Comparison of ENCODE assay signal across 13 mouse cellular contexts in genomic region chr10:68081712-68082111, GRCm38 (mm10).
DNase-seq lines count a peak whose midpoint lies in the region; ATAC-seq and TF ChIP-seq lines count a peak whose summit lies in the region.
"Had no signal": no experiment of that assay in that cellular context is flagged by ENCODE, and none has a peak within 500 bp of the region (broad histone marks: within the 10 kb centered on the region; RNA-seq: fewer than 3 reads in every experiment).

No protein-coding gene starts in this region.

- H3K27ac ChIP-seq in heart, embryonic 14.5 days (replicated peaks in 1 of 2; ENCODE audit: control insufficient read depth in 1 of 2, insufficient read depth in 1 of 2, low read depth in 2 of 2, low read length in 2 of 2): no peak overlapping the region
- H3K27ac ChIP-seq in thymus, adult 2 months (ENCODE audit: control insufficient read depth, insufficient read depth, low read length): peak overlapping the region; percentile 80
- H3K27ac ChIP-seq: embryonic facial prominence, embryonic 13.5 days; kidney, postnatal 0 days; liver, embryonic 15.5 days had no signal

- peak overlapping the region; percentile 27; the same call in 1 of the 2 replicates for H3K4me2 ChIP-seq in heart, embryonic 14.5 days (ENCODE audit: low read length)
- H3K4me2 ChIP-seq: embryonic facial prominence, embryonic 13.5 days; liver, embryonic 15.5 days had no signal

- H3K4me3 ChIP-seq in heart, embryonic 14.5 days (ENCODE audit: control insufficient read depth in 1 of 2, insufficient read depth in 1 of 2, low read depth in 1 of 2, low read length in 2 of 2): no peak overlapping the region
- H3K4me3 ChIP-seq in thymus, adult 2 months (ENCODE audit: control insufficient read depth, insufficient read depth, low read length): no peak overlapping the region
- H3K4me3 ChIP-seq: embryonic facial prominence, embryonic 13.5 days; liver, embryonic 15.5 days; myocyte had no signal

- H3K9me3 ChIP-seq in heart, embryonic 14.5 days (ENCODE audit: control insufficient read depth, low read length): no peaks in the 10 kb centered on the region
- H3K9me3 ChIP-seq: embryonic facial prominence, embryonic 13.5 days; liver, embryonic 15.5 days had no signal

- H3K36me3 ChIP-seq in heart, embryonic 14.5 days (ENCODE audit: control insufficient read depth, insufficient read depth, low read length): no peaks in the 10 kb centered on the region
- H3K36me3 ChIP-seq in thymus, adult 2 months (ENCODE audit: control insufficient read depth, insufficient read depth, low read length): no peaks in the 10 kb centered on the region
- H3K36me3 ChIP-seq: embryonic facial prominence, embryonic 13.5 days; liver, embryonic 15.5 days had no signal

- H3K27me3 ChIP-seq in heart, embryonic 14.5 days (ENCODE audit: control insufficient read depth, insufficient read depth, low read length): no peaks in the 10 kb centered on the region
- H3K27me3 ChIP-seq in thymus, adult 2 months (ENCODE audit: control insufficient read depth, insufficient read depth, low read length): no peaks in the 10 kb centered on the region
- H3K27me3 ChIP-seq: embryonic facial prominence, embryonic 13.5 days; liver, embryonic 15.5 days had no signal

- peaks cover 2 to 12% of the 10 kb centered on the region in 2 experiments; a peak in 3 of 4 replicates for H3K4me1 ChIP-seq in heart, embryonic 14.5 days (ENCODE audit: control insufficient read depth in 2 of 2, insufficient read depth in 2 of 2, low read length in 2 of 2)
- H3K4me1 ChIP-seq in thymus, adult 2 months (replicated peaks; ENCODE audit: control insufficient read depth, insufficient read depth, low read length): peaks cover 9% of the 10 kb centered on the region
- H3K4me1 ChIP-seq: liver, embryonic 15.5 days had no signal

- DNase-seq in kidney, postnatal 10 days: peak; percentile 26
- DNase-seq in kidney, postnatal 14 days: no peak
- peak; percentile 48 for DNase-seq in MN1 (ENCODE audit: low spot score)
- peak; percentile 53 for DNase-seq in thymus, adult 2 months
- DNase-seq in right cerebral cortex, postnatal 25 days: no peak
- DNase-seq in layer of hippocampus, postnatal 10 days (ENCODE audit: low spot score in 2 of 2): no peak
- DNase-seq: cerebellum, adult 11-12 months; forebrain, postnatal 0 days had no signal

- WGBS in heart, embryonic 14.5 days: 34% methylated on average over 6 of the region's 6 CpGs
- whole genome bisulfite sequencing in thymus, adult 2 months: 26% methylated on average over 6 of the region's 6 CpGs

- no peak for ATAC-seq in heart, embryonic 14.5 days (ENCODE audit: insufficient number of reproducible peaks, insufficient read depth, low FRiP score, low read depth)
- ATAC-seq: forebrain, postnatal 0 days had no signal

- no peak for TF ChIP-seq CTCF in thymus, adult 2 months (IDR thresholded peaks at IDR 0.05; ENCODE audit: borderline replicate concordance, control insufficient read depth, extremely low read depth, insufficient read depth, low read length, poor library complexity)

- TF ChIP-seq POLR2A in thymus, adult 2 months (IDR thresholded peaks at IDR 0.05; ENCODE audit: control insufficient read depth, extremely low read depth, insufficient read depth, low read length, poor library complexity): no peak

- no peak overlapping the region for H3K9ac ChIP-seq in heart, embryonic 14.5 days (ENCODE audit: low read length)
- H3K9ac ChIP-seq: embryonic facial prominence, embryonic 13.5 days; forebrain, postnatal 0 days; liver, embryonic 15.5 days had no signal

Comparison
In these comparisons a context has a peak if more than half of its experiments do, and no peak if none do; other contexts are left out.
1. DNase-seq: peak in kidney, postnatal 10 days (single experiment), MN1 (single experiment) and thymus, adult 2 months (single experiment); none in kidney, postnatal 14 days (single experiment), right cerebral cortex, postnatal 25 days (single experiment) and layer of hippocampus, postnatal 10 days (0 of 2).